Mouse (Mus musculus) adrenal gland, adult (tissue): ENCODE measurements at regions not wholly inside any gene's neighbourhood (a gene's known extent, or its start where the extent isn't known, plus 50 kb on each side); places are given as distances from the start of the nearest gene placed in this dataset.

Source experiments
- DNase-seq, 2 experiments: peaks; one replicate each; pipeline ENCODE4 v3.0.0; 2022 to 2023; ENCODE audit warnings: low spot score in 1 of 2; ENCODE audit not compliant: inconsistent age in 2 of 2

- DNase-seq = no peak
Observed at GRCm38 (mm10) chr11:44214095-44214494, 185.8 kb upstream of the Il12b start.

- no peak for DNase-seq
Observed at GRCm38 (mm10) chr11:44216346-44216745, 183.5 kb upstream of the Il12b start.

GRCm38 (mm10) chr11:44219971-44220370, 179.9 kb upstream of the Il12b start:
- DNase-seq = no peak

GRCm38 (mm10) chr11:44229996-44230395, 169.9 kb upstream of the Il12b start:
- DNase-seq = no peak

- DNase-seq = no peak
Observed at GRCm38 (mm10) chr11:44235456-44235855, 164.4 kb upstream of the Il12b start.

GRCm38 (mm10) chr11:44238051-44238450, 161.8 kb upstream of the Il12b start:
- DNase-seq = peak in 1 of 2 experiments; percentile 40

- peak; percentile 55 to 73 for DNase-seq
Observed at GRCm38 (mm10) chr11:44238598-44238997, 161.3 kb upstream of the Il12b start.

GRCm38 (mm10) chr11:44243184-44243583, 156.7 kb upstream of the Il12b start:
- peak; percentile 29 to 68 for DNase-seq

GRCm38 (mm10) chr11:44251821-44252220, 148.0 kb upstream of the Il12b start:
- no peak for DNase-seq

- DNase-seq = no peak
Observed at GRCm38 (mm10) chr11:44260376-44261111, 139.3 kb upstream of the Il12b start.

- DNase-seq = no peak
Observed at GRCm38 (mm10) chr11:44261657-44262056, 138.2 kb upstream of the Il12b start.

- DNase-seq = no peak
Observed at GRCm38 (mm10) chr11:44262571-44262970, 137.3 kb upstream of the Il12b start.

- DNase-seq = no peak
Observed at GRCm38 (mm10) chr11:44272268-44272667, 127.6 kb upstream of the Il12b start.

GRCm38 (mm10) chr11:44278521-44279208, 121.2 kb upstream of the Il12b start:
- no peak for DNase-seq

- peak; percentile 55 to 64 for DNase-seq
Observed at GRCm38 (mm10) chr11:44285961-44286360, 113.9 kb upstream of the Il12b start.

- no peak for DNase-seq
Observed at GRCm38 (mm10) chr11:44288825-44289224, 111.0 kb upstream of the Il12b start.

- DNase-seq = no peak
Observed at GRCm38 (mm10) chr11:44303786-44304185, 96.1 kb upstream of the Il12b start.

GRCm38 (mm10) chr11:44316061-44316460, 83.8 kb upstream of the Il12b start:
- no peak for DNase-seq

- no peak for DNase-seq
Observed at GRCm38 (mm10) chr11:44319136-44319535, 80.7 kb upstream of the Il12b start.

- peak; percentile 76 to 84 for DNase-seq
Observed at GRCm38 (mm10) chr11:44323314-44323713, 76.5 kb upstream of the Il12b start.

GRCm38 (mm10) chr11:44325066-44325465, 74.8 kb upstream of the Il12b start:
- no peak for DNase-seq

GRCm38 (mm10) chr11:44325525-44325924, 74.3 kb upstream of the Il12b start:
- DNase-seq = peak; percentile 68 to 84
